Mouse (Mus musculus) bone marrow macrophage, adult 2 months (primary cell): ENCODE results near the gene Pbld1. TPM values are rescaled to one million over a fixed set of nuclear protein-coding genes. Genes with fewer than 3 reads are reported as not detected.

ENCODE experiments used
- H3K27ac ChIP-seq: 2 replicates; pipeline ENCODE4 v1.5.1; 2012; ENCODE audit warnings: low read depth, low read length; ENCODE audit not compliant: insufficient read depth
- H3K4me1 ChIP-seq: 2 replicates; pipeline ENCODE4 v1.6.1; 2012; ENCODE audit warnings: low read length; ENCODE audit not compliant: control insufficient read depth, insufficient read depth
- H3K4me3 ChIP-seq: 2 replicates; pipeline ENCODE4 v1.5.1; 2012; ENCODE audit warnings: mild to moderate bottlenecking, low read length, moderate library complexity; ENCODE audit not compliant: insufficient read depth
- CTCF ChIP-seq: IDR thresholded peaks from 2 replicates; pipeline ENCODE4 v1.5.1; 2012; ENCODE audit warnings: low read depth, mild to moderate bottlenecking, low read length, moderate library complexity
- POLR2A ChIP-seq: IDR thresholded peaks from 2 replicates; pipeline ENCODE4 v1.6.1; 2012; ENCODE audit warnings: mild to moderate bottlenecking, low read depth, low read length, borderline replicate concordance
- polyA plus RNA-seq: library from polyadenylated mRNA; stranded (reverse); fragments of >200 nt; gene quantifications from 2 replicates; pipeline ENCODE4 v1.2.4, GENCODE M21; 2012; ENCODE audit not compliant: missing spikeins, insufficient read depth, insufficient read length

Gene Pbld1
- polyA plus RNA-seq, 1 experiment: not detected

- Histone ChIP-seq H3K27ac (no peak overlapping the region), H3K4me3 (no peak overlapping the region), H3K4me1 (no peaks in the 10 kb centered on the region)
- TF ChIP-seq CTCF: no peak
- TF ChIP-seq POLR2A: no peak
These were observed 2.8 kb upstream of the Pbld1 start for GRCm38 (mm10) chr10:63056966-63057750.

DNA sequence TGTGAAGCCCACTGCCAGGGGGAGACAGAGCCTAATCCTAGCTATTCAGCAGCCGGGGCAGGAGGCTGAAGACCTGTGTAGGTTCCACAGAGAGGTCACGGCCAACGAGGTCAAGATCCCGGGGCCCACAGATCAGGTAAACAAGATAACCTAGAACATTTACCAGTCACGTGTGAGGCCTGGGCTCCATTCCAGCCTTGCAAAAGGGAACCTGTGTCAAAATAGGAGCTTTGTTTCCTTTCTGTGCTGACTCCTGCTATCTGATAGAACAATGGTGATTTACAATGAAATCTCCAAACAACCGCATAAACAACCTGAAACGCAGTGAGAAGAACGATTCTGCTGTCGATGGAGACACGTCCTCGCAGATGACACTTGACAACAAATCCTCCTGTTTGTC lies 444 bp downstream of the Pbld1 start:
- Histone ChIP-seq H3K27ac (no peak overlapping the region), H3K4me1 (no peaks in the 10 kb centered on the region), H3K4me3 (no peak overlapping the region)
- TF ChIP-seq POLR2A (no peak), CTCF (no peak)

DNA sequence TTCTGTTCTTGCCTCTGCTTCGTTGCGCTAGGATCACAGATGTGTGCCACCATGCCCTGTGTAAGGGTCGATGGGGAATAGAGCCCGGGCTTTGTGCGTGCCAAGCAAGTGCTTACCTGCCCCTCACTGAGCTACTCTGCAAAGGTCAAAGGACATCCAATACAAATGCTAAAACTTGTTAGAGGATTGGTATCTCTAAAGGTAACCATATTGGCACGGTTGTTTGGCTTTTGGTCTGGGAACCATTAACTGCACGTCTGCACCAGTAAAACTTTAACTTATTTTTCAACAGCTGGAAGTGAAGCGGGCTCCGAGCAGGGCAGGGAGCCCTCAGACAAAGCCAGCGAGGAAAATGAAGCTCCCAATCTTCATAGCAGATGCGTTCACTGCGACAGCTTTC lies 1.3 kb downstream of the Pbld1 start:
- TF ChIP-seq CTCF (no peak), POLR2A (no peak)
- Histone ChIP-seq H3K4me3 (no peak overlapping the region), H3K27ac (no peak overlapping the region), H3K4me1 (no peaks in the 10 kb centered on the region)

DNA sequence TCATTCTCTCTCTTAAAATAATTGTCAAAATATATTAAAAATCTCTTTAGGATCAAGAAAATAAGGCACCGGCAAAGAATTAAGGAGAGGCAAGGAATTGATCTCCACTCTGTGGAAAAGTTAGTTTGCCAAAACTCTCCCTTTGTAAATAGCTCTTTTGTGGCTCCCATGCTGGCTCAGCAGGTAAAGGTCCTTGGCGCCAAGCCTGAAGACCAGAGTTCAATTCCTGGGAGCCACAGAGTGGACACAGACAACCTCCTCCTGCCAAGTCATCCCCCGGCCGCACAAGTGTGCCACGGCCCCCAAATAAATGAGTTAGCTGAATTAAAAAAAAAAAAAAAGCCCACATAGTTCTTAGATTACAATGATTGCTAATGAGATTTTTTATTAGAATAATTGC lies 2.7 kb downstream of the Pbld1 start:
- Histone ChIP-seq H3K4me3 (no peak overlapping the region), H3K27ac (no peak overlapping the region)
- TF ChIP-seq POLR2A (no peak), CTCF (no peak)

DNA sequence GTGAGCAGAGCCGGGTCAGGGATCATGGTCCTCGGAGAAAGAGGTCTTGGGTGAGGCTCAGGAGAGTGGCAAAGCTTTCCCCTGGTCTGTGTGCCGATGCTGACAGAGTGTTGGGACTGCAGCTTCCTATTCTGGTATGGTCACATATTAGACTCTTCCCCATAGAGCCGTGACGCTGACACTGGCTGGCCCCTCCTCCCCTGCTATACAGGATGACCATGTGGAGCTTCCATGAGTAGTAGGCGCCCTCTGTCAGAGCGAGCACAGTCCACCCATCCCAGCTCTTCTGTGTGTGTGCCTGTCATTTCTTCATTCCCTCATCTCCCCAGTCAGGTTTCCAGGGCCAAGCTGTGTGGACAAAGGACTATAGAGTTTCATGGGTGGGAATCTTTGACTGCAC lies 3.4 kb downstream of the Pbld1 start:
- Histone ChIP-seq H3K4me1 (no peaks in the 10 kb centered on the region), H3K4me3 (no peak overlapping the region), H3K27ac (no peak overlapping the region)
- TF ChIP-seq POLR2A: no peak
- TF ChIP-seq CTCF: no peak

More for the DNA sequence above, 2.7 kb downstream of the Pbld1 start:
- H3K4me1 ChIP-seq: no peaks in the 10 kb centered on the region

GRCm38 (mm10) chr10:63064516-63064915 lies 4.6 kb downstream of the Pbld1 start:
- Histone ChIP-seq H3K27ac (no peak overlapping the region), H3K4me1 (no peaks in the 10 kb centered on the region), H3K4me3 (no peak overlapping the region)
- TF ChIP-seq POLR2A: no peak

DNA sequence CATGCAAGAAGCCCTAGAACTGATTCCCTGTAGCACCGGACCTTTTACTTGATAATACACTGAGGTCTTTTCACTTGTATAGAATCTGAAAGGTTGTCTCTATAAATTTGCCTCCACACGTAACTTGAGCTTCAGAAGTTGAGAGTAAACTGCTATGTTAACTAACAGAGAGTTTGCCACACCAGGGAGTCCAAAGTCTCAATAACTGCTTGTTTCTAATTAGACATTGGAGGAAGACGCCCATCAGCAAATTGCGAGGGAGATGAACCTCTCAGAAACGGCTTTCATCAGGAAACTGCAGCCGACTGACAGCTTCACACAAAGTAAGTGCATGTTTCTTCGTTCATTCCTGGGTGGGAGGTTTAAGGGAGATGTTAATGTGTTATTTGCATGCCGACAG lies 5.6 kb downstream of the Pbld1 start:
- Histone ChIP-seq H3K27ac (no peak overlapping the region), H3K4me1 (no peaks in the 10 kb centered on the region), H3K4me3 (no peak overlapping the region)
- TF ChIP-seq CTCF (no peak), POLR2A (no peak)

DNA sequence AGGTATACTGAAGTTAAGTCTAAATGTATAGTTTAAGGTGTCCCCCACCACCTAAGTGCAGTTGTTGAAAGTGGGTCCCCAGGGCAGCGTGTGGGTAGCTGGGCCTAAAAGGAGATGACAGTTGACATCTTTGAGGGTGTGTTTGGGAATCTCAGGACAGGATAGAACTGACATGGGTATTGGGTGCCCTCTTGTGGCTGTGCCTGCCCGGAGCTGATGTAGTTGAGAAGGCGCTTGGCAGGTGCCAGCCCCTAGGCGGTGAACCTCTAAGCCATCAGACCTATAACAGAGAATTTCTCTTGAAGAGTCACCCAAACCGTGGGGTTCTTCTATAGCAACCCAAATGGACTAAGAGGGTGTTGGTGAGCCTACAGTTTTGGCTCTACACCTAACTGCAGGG lies 6.0 kb downstream of the Pbld1 start:
- Histone ChIP-seq H3K4me3 (no peak overlapping the region), H3K4me1 (no peaks in the 10 kb centered on the region), H3K27ac (no peak overlapping the region)
- TF ChIP-seq CTCF (no peak), POLR2A (no peak)

DNA sequence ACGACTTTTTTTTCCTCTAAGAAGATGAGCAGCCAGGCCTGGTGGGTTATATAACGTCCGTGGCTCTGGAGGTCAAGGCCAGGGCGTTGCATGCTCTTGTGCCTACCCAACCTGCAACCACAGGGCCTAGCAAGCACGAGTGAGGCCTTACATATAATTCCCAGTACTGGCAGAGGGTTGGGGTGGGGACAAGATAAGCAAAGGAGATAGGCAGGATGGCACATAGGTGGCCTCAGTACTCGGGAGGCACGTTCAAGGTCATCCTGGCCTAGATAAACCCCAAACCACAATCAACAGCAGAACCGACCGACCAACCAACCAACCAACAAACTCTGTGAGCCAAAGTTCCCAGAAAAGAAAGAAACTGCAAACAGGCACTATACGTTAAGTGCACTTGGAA lies 26.3 kb downstream of the Pbld1 start:
- no peak for TF ChIP-seq POLR2A
- no peak for TF ChIP-seq CTCF
- H3K4me3 ChIP-seq: no peak overlapping the region
- no peaks in the 10 kb centered on the region for H3K4me1 ChIP-seq
- H3K27ac ChIP-seq: no peak overlapping the region

GRCm38 (mm10) chr10:63089103-63089757 lies 29.3 kb downstream of the Pbld1 start:
- Histone ChIP-seq H3K4me3 (no peak overlapping the region), H3K27ac (no peak overlapping the region), H3K4me1 (no peaks in the 10 kb centered on the region)
- TF ChIP-seq CTCF (no peak), POLR2A (no peak)
